Mouse (Mus musculus): ENCODE data around the gene B3gnt4.

DNA sequence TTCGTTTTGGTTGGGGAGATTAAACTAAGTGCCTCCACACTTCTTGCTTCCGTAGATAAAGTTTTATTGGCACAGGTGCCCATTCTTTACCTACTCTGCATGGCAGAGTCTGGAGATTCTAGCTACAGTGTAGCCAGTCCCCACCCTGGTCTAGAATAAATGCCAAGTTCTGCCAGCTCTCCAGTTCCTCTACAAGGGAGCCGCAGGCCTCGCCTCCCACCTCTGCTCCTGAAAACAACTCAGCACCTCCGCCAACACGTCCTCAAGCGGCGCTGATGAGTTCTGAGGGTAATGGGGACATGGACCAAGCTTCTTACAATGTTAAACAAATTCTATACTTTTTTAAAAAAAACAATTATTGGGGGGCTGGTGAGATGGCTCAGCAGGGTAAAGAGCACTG, 49.3 kb downstream of the B3gnt4 start:
- TF ChIP-seq CTCF (IDR thresholded peaks at IDR 0.05; ENCODE audit: borderline replicate concordance, insufficient read depth, low read depth, low read length) = no peak
- TF ChIP-seq POLR2A (IDR thresholded peaks at IDR 0.05; ENCODE audit: borderline replicate concordance, insufficient read depth, low read length) = no peak

All from cerebellum, adult 2 months (tissue).